Mouse (Mus musculus): ENCODE measurements around the gene Lilr4b. TPM values are rescaled to one million over a fixed set of nuclear protein-coding genes. Genes with fewer than 3 reads are reported as not detected.

Lilr4b gene
- polyA plus RNA-seq, 1 experiment, result not detected

- Histone ChIP-seq H3K79me2 (ENCODE audit: control insufficient read depth, insufficient read depth) (no peaks in the 10 kb centered on the region), H3ac (ENCODE audit: control insufficient read depth, insufficient read length, low read depth) (no peak overlapping the region), H3K79me3 (ENCODE audit: low read depth) (no peaks in the 10 kb centered on the region), H3K36me3 (ENCODE audit: control insufficient read depth, insufficient read depth) (no peaks in the 10 kb centered on the region), H3K27me3 (ENCODE audit: control insufficient read depth, insufficient read depth, insufficient read length) (no peaks in the 10 kb centered on the region), H3K4me3 (ENCODE audit: insufficient read depth, poor library complexity, severe bottlenecking) (no peak overlapping the region)
- TF ChIP-seq FOSL1 (IDR thresholded peaks at IDR 0.05; ENCODE audit: insufficient read depth, low read length, poor library complexity, severe bottlenecking), result no peak
- no peak for TF ChIP-seq USF1 (IDR thresholded peaks at IDR 0.05; ENCODE audit: low read depth)
- TF ChIP-seq CTCF (IDR thresholded peaks at IDR 0.05; ENCODE audit: control insufficient read depth, insufficient read depth, insufficient read length), result no peak
- TF ChIP-seq MYOD1 (IDR thresholded peaks at IDR 0.05; ENCODE audit: control insufficient read depth, insufficient read length, low read depth), result no peak
- TF ChIP-seq MAX (IDR thresholded peaks at IDR 0.05), result no peak
- TF ChIP-seq CEBPB (IDR thresholded peaks at IDR 0.05; ENCODE audit: low read depth), result no peak
- no peak for TF ChIP-seq MYOG (IDR thresholded peaks at IDR 0.05; ENCODE audit: control insufficient read depth, extremely low read depth, insufficient read length)
Observed at GRCm38 (mm10) chr10:51526090-51526489, 45.7 kb downstream of the Lilr4b start.

- no peak overlapping the region for H3K4me3 ChIP-seq (ENCODE audit: insufficient read depth, poor library complexity, severe bottlenecking)
- H3K36me3 ChIP-seq (ENCODE audit: control insufficient read depth, insufficient read depth), result no peaks in the 10 kb centered on the region
- H3K79me3 ChIP-seq (ENCODE audit: low read depth), result no peaks in the 10 kb centered on the region
- H3K27me3 ChIP-seq (ENCODE audit: control insufficient read depth, insufficient read depth, insufficient read length), result no peaks in the 10 kb centered on the region
- no peak for TF ChIP-seq CTCF (IDR thresholded peaks at IDR 0.05; ENCODE audit: control insufficient read depth, insufficient read depth, insufficient read length)
- no peak for TF ChIP-seq FOSL1 (IDR thresholded peaks at IDR 0.05; ENCODE audit: insufficient read depth, low read length, poor library complexity, severe bottlenecking)
- peak; percentile 72 for TF ChIP-seq MYOD1 (IDR thresholded peaks at IDR 0.05; ENCODE audit: control insufficient read depth, insufficient read length, low read depth)
- no peak for TF ChIP-seq MAX (IDR thresholded peaks at IDR 0.05)
- no peak for TF ChIP-seq CEBPB (IDR thresholded peaks at IDR 0.05; ENCODE audit: low read depth)
- no peak for TF ChIP-seq USF1 (IDR thresholded peaks at IDR 0.05; ENCODE audit: low read depth)
- H3K79me2 ChIP-seq (ENCODE audit: control insufficient read depth, insufficient read depth), result no peaks in the 10 kb centered on the region
- no peak overlapping the region for H3ac ChIP-seq (ENCODE audit: control insufficient read depth, insufficient read length, low read depth)
Observed at GRCm38 (mm10) chr10:51526633-51527032, 46.2 kb downstream of the Lilr4b start.

DNA sequence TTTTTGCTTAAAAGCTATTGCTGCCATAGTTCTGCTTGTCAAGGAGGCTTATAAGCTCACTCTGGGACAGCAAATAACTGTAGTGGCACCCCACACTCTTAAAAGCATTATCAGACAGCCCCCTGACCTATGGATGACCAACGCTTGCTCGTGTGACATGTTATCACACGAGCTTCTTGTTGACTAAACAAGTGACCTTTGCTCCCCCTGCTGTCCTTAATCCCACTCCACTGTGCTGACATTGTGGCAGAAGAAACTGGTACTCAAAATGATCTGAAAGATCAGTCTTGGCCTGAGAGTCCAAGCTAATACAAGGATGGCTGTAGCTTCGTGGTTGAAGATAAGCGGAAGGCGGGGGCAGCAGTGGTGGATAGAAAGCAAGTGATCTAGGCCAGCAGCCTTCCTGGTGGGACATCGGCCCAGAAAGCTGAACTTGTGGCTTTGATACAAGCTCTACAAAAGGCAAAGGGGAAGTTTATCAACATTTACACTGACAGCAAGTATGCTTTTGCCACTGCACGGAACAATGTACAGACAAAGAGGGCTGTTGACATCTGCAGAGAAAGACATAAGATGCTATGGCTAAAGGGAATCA is 48.5 kb downstream of the Lilr4b start:
- no peak overlapping the region for H3K4me3 ChIP-seq (ENCODE audit: insufficient read depth, poor library complexity, severe bottlenecking)
- no peaks in the 10 kb centered on the region for H3K79me3 ChIP-seq (ENCODE audit: low read depth)
- H3ac ChIP-seq (ENCODE audit: control insufficient read depth, insufficient read length, low read depth), result no peak overlapping the region
- TF ChIP-seq MYOD1 (IDR thresholded peaks at IDR 0.05; ENCODE audit: control insufficient read depth, insufficient read length, low read depth) (no peak), MYOG (IDR thresholded peaks at IDR 0.05; ENCODE audit: control insufficient read depth, extremely low read depth, insufficient read length) (no peak), CEBPB (IDR thresholded peaks at IDR 0.05; ENCODE audit: low read depth) (no peak), MAX (IDR thresholded peaks at IDR 0.05) (no peak), FOSL1 (IDR thresholded peaks at IDR 0.05; ENCODE audit: insufficient read depth, low read length, poor library complexity, severe bottlenecking) (no peak), USF1 (IDR thresholded peaks at IDR 0.05; ENCODE audit: low read depth) (no peak), CTCF (IDR thresholded peaks at IDR 0.05; ENCODE audit: control insufficient read depth, insufficient read depth, insufficient read length) (no peak)
- no peaks in the 10 kb centered on the region for H3K27me3 ChIP-seq (ENCODE audit: control insufficient read depth, insufficient read depth, insufficient read length)
- no peaks in the 10 kb centered on the region for H3K36me3 ChIP-seq (ENCODE audit: control insufficient read depth, insufficient read depth)
- H3K79me2 ChIP-seq (ENCODE audit: control insufficient read depth, insufficient read depth), result no peaks in the 10 kb centered on the region

- no peak for TF ChIP-seq USF1 (IDR thresholded peaks at IDR 0.05; ENCODE audit: low read depth)
- TF ChIP-seq CTCF (IDR thresholded peaks at IDR 0.05; ENCODE audit: control insufficient read depth, insufficient read depth, insufficient read length), result no peak
- TF ChIP-seq MYOD1 (IDR thresholded peaks at IDR 0.05; ENCODE audit: control insufficient read depth, insufficient read length, low read depth), result no peak
- TF ChIP-seq FOSL1 (IDR thresholded peaks at IDR 0.05; ENCODE audit: insufficient read depth, low read length, poor library complexity, severe bottlenecking), result no peak
- no peak for TF ChIP-seq MAX (IDR thresholded peaks at IDR 0.05)
- no peak for TF ChIP-seq CEBPB (IDR thresholded peaks at IDR 0.05; ENCODE audit: low read depth)
- TF ChIP-seq MYOG (IDR thresholded peaks at IDR 0.05; ENCODE audit: control insufficient read depth, extremely low read depth, insufficient read length), result no peak
- no peak overlapping the region for H3K4me3 ChIP-seq (ENCODE audit: insufficient read depth, poor library complexity, severe bottlenecking)
- no peaks in the 10 kb centered on the region for H3K79me2 ChIP-seq (ENCODE audit: control insufficient read depth, insufficient read depth)
- H3ac ChIP-seq (ENCODE audit: control insufficient read depth, insufficient read length, low read depth), result no peak overlapping the region
- no peaks in the 10 kb centered on the region for H3K79me3 ChIP-seq (ENCODE audit: low read depth)
- no peaks in the 10 kb centered on the region for H3K36me3 ChIP-seq (ENCODE audit: control insufficient read depth, insufficient read depth)
- H3K27me3 ChIP-seq (ENCODE audit: control insufficient read depth, insufficient read depth, insufficient read length), result no peaks in the 10 kb centered on the region
Observed at GRCm38 (mm10) chr10:51529497-51529896, 49.1 kb downstream of the Lilr4b start.

- no peak overlapping the region for H3ac ChIP-seq (ENCODE audit: control insufficient read depth, insufficient read length, low read depth)
- no peaks in the 10 kb centered on the region for H3K79me3 ChIP-seq (ENCODE audit: low read depth)
- H3K27me3 ChIP-seq (ENCODE audit: control insufficient read depth, insufficient read depth, insufficient read length), result no peaks in the 10 kb centered on the region
- TF ChIP-seq CTCF (IDR thresholded peaks at IDR 0.05; ENCODE audit: control insufficient read depth, insufficient read depth, insufficient read length), result no peak
- no peak for TF ChIP-seq FOSL1 (IDR thresholded peaks at IDR 0.05; ENCODE audit: insufficient read depth, low read length, poor library complexity, severe bottlenecking)
- TF ChIP-seq USF1 (IDR thresholded peaks at IDR 0.05; ENCODE audit: low read depth), result no peak
- no peak for TF ChIP-seq MYOD1 (IDR thresholded peaks at IDR 0.05; ENCODE audit: control insufficient read depth, insufficient read length, low read depth)
- no peak for TF ChIP-seq MAX (IDR thresholded peaks at IDR 0.05)
- no peak for TF ChIP-seq CEBPB (IDR thresholded peaks at IDR 0.05; ENCODE audit: low read depth)
- no peak for TF ChIP-seq MYOG (IDR thresholded peaks at IDR 0.05; ENCODE audit: control insufficient read depth, extremely low read depth, insufficient read length)
- no peaks in the 10 kb centered on the region for H3K79me2 ChIP-seq (ENCODE audit: control insufficient read depth, insufficient read depth)
- no peaks in the 10 kb centered on the region for H3K36me3 ChIP-seq (ENCODE audit: control insufficient read depth, insufficient read depth)
- H3K4me3 ChIP-seq (ENCODE audit: insufficient read depth, poor library complexity, severe bottlenecking), result no peak overlapping the region
Observed at GRCm38 (mm10) chr10:51530813-51531212, 50.4 kb downstream of the Lilr4b start.

Other genes with a start within 250 kb of the Lilr4b start
- gene Gm49339, start within 50 bp of the Lilr4b start, polyA plus RNA-seq (2012; fragmentation: generic; extraction: Trizol), result not detected
- gene Lilrb4a, start 10.3 kb downstream of the Lilr4b start, polyA plus RNA-seq (2012; fragmentation: generic; extraction: Trizol), result 0.06 TPM
- not detected for gene Fam162b, start 109.9 kb downstream of the Lilr4b start, polyA plus RNA-seq (2012; fragmentation: generic; extraction: Trizol)
- gene Gprc6a, start 150.8 kb downstream of the Lilr4b start, polyA plus RNA-seq (2012; fragmentation: generic; extraction: Trizol), result not detected
- gene Rfx6, start 197.1 kb downstream of the Lilr4b start, polyA plus RNA-seq (2012; fragmentation: generic; extraction: Trizol), result not detected